Mouse (Mus musculus) embryonic facial prominence, embryonic 11.5 days (tissue): ENCODE measurements around the gene Vps16. TPM values are rescaled to one million over a fixed set of nuclear protein-coding genes. Genes with fewer than 3 reads are reported as not detected.

Experiments used
- ATAC-seq: fragments of 200-750 bp; cut with Nextera tagmentation; replicated peaks from 2 replicates; pipeline ENCODE4 v1.8.0; 2017; ENCODE audit warnings: low read depth; ENCODE audit not compliant: insufficient number of reproducible peaks, low FRiP score, low TSS enrichment
- DNase-seq: peaks from one replicate; pipeline ENCODE4 v3.0.0-alpha.2; 2015; ENCODE audit warnings: low spot score
- H3K27ac ChIP-seq: fragments of 300-500 bp; sonication (generic); replicated peaks from 2 replicates; pipeline ENCODE4 v1.5.1; 2014; ENCODE audit warnings: mild to moderate bottlenecking, low read depth, low read length, control low read depth
- H3K27me3 ChIP-seq: fragments of 300-500 bp; sonication (generic); 2 replicates; pipeline ENCODE4 v1.6.1; 2014; ENCODE audit warnings: mild to moderate bottlenecking, low read length, moderate library complexity, mixed read lengths; ENCODE audit not compliant: control insufficient read depth, insufficient read depth
- H3K36me3 ChIP-seq: fragments of 300-500 bp; sonication (generic); replicated peaks from 2 replicates; pipeline ENCODE4 v1.6.1; 2014; ENCODE audit warnings: low read depth, mild to moderate bottlenecking, low read length, moderate library complexity, mixed read lengths; ENCODE audit not compliant: control insufficient read depth, insufficient read depth
- H3K4me1 ChIP-seq: fragments of 300-500 bp; sonication (generic); 2 replicates; pipeline ENCODE4 v1.6.1; 2014; ENCODE audit warnings: low read length, mixed read lengths; ENCODE audit not compliant: control insufficient read depth, insufficient read depth
- H3K4me2 ChIP-seq: fragments of 300-500 bp; sonication (generic); 2 replicates; pipeline ENCODE4 v1.6.1; 2014; ENCODE audit warnings: low read depth, mild to moderate bottlenecking, control low read depth, low read length, moderate library complexity
- H3K4me3 ChIP-seq: fragments of 300-500 bp; sonication (generic); 2 replicates; pipeline ENCODE4 v1.5.1; 2014; ENCODE audit warnings: low read depth, low read length, control low read depth
- H3K9ac ChIP-seq: fragments of 300-500 bp; sonication (generic); replicated peaks from 2 replicates; pipeline ENCODE4 v1.6.1; 2014; ENCODE audit warnings: mild to moderate bottlenecking, control low read depth, low read length
- H3K9me3 ChIP-seq: fragments of 300-500 bp; sonication (generic); replicated peaks from 2 replicates; pipeline ENCODE4 v1.6.1; 2016; ENCODE audit warnings: mild to moderate bottlenecking, low read length, inconsistent platforms, mixed read lengths; ENCODE audit not compliant: control insufficient read depth
- WGBS: fragments of 180-500 bp; shearing (Covaris S2); extraction: QIAGEN DNeasy Blood & Tissue Kit; methylation state at CpG from one replicate; pipeline ENCODE4 v1.1.7; 2014; 5-methylcytosine and 5-hydroxymethylcytosine counted together
- polyA plus RNA-seq: library from polyadenylated mRNA; unstranded; fragments of >200 nt; fragmentation: Nextera tagmentation; extraction: Ambion mirVana; gene quantifications from 2 replicates; pipeline ENCODE4 v1.2.1, GENCODE M21; 2014

Vps16 gene
- polyA plus RNA-seq, 1 experiment from 2014 or later = 81.9 TPM

GRCm38 (mm10) chr2:130491587-130491986 lies 67.4 kb downstream of the Vps16 start:
- DNase-seq (peak; percentile 61), ATAC-seq (peak; percentile 82)
- no peak overlapping the region for H3K27ac ChIP-seq

More at GRCm38 (mm10) chr2:130491587-130491986, 67.4 kb downstream of the Vps16 start:
- Histone ChIP-seq H3K9ac (no peak overlapping the region), H3K4me3 (no peak overlapping the region), H3K4me2 (no peak overlapping the region), H3K36me3 (no peaks in the 10 kb centered on the region), H3K9me3 (no peaks in the 10 kb centered on the region), H3K27me3 (no peaks in the 10 kb centered on the region), H3K4me1 (no peaks in the 10 kb centered on the region)
- 30% methylated on average over 7 of the region's 7 CpGs for WGBS

Other genes with a start within 250 kb of the Vps16 start
- 756 and 782 TPM in 2 replicates for gene Snrpb, start 244.9 kb upstream of the Vps16 start, polyA plus RNA-seq
- gene Tmc2, start 229.1 kb upstream of the Vps16 start, polyA plus RNA-seq = not detected in 2 replicates
- gene Nop56, start 149.9 kb upstream of the Vps16 start, polyA plus RNA-seq = 356 and 411 TPM in 2 replicates
- gene Idh3b, start 139.8 kb upstream of the Vps16 start, polyA plus RNA-seq = 145 and 160 TPM in 2 replicates
- 1.3 and 1.4 TPM in 2 replicates for gene Ebf4, start 129.2 kb upstream of the Vps16 start, polyA plus RNA-seq
- 53.0 and 54.3 TPM in 2 replicates for gene Cpxm1, start 26.8 kb upstream of the Vps16 start, polyA plus RNA-seq
- gene Gm28372, start 19.1 kb upstream of the Vps16 start, polyA plus RNA-seq = not detected in 2 replicates
- gene 1700020A23Rik, start 19.1 kb upstream of the Vps16 start, polyA plus RNA-seq = not detected in 2 replicates
- not detected in 2 replicates for gene Tmem239, start 17.9 kb upstream of the Vps16 start, polyA plus RNA-seq
- gene Pced1a, start 362 bp downstream of the Vps16 start, polyA plus RNA-seq = 10.0 and 10.3 TPM in 2 replicates
- 96.8 and 105 TPM in 2 replicates for gene Ptpra, start 25.9 kb downstream of the Vps16 start, polyA plus RNA-seq
- gene Mrps26, start 139.4 kb downstream of the Vps16 start, polyA plus RNA-seq = 77.4 and 83.0 TPM in 2 replicates
- not detected in 2 replicates for gene Oxt, start 151.8 kb downstream of the Vps16 start, polyA plus RNA-seq
- not detected in 2 replicates for gene Avp, start 158.2 kb downstream of the Vps16 start, polyA plus RNA-seq
- gene Fastkd5, start 205.7 kb downstream of the Vps16 start, polyA plus RNA-seq = 23.8 and 24.7 TPM in 2 replicates
- gene Ubox5, start 205.7 kb downstream of the Vps16 start, polyA plus RNA-seq = 19.8 and 19.9 TPM in 2 replicates
- 0.79 and 1.1 TPM in 2 replicates for gene Lzts3, start 218.5 kb downstream of the Vps16 start, polyA plus RNA-seq
- 45.0 and 45.1 TPM in 2 replicates for gene Ddrgk1, start 240.3 kb downstream of the Vps16 start, polyA plus RNA-seq
- 131 and 136 TPM in 2 replicates for gene Itpa, start 243.3 kb downstream of the Vps16 start, polyA plus RNA-seq